Mouse (Mus musculus): ENCODE results near the gene Med16.

GRCm38 (mm10) chr10:79931797-79932196, 23.1 kb upstream of the Med16 start:
- no peak for TF ChIP-seq CTCF (IDR thresholded peaks at IDR 0.05; ENCODE audit: control insufficient read depth, insufficient read depth, insufficient replicate concordance, low read depth, low read length)
- no peak for TF ChIP-seq POLR2A (IDR thresholded peaks at IDR 0.05; ENCODE audit: control insufficient read depth, low read depth, low read length)

Data from testis, adult 2 months (tissue).